8 mouse cellular contexts compared by ENCODE assay signal in the genomic region with DNA sequence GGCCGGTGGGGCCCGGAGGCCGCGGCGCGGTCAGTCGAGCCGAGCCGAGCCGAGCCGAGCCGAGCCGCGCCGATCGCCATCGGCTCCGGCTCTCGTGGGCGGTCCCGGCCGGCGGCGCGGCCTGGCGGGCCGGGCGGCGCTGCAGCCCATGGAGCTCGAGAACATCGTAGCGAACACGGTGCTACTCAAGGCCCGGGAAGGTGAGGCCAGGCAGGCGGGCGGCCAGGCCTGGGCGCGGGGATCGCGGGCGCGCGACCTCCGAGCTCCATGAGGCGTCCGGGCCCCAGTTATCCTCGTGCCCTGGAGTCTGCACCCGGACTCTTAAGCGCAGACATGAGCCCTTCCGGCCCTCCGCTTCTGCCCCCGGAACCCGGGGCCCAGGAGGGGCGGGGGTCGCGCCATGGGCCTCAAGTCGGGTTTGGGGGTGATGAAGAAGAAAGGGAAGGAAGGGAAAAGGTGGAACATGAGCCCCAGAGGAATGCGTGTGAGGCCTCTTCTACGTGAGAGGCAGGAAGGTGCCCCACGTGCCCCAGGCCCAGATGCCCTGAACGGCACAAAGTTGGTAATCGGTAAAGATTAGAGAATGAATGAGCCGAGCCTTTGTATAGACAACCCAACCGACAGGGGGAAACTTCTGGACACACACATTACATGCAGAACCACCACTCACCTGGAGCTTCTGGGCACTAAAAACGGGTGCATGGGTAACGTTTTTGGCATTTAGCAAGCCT. TPM values are rescaled to one million over a fixed set of nuclear protein-coding genes. Genes with fewer than 3 reads are reported as not detected.
DNase-seq lines count a peak whose midpoint lies in the region; ATAC-seq and TF ChIP-seq lines count a peak whose summit lies in the region.

No protein-coding gene starts in this region.

- H3K4me3 ChIP-seq in left cerebral cortex, adult 2 months: peak overlapping the region; percentile 92
- H3K4me3 ChIP-seq in hindbrain, embryonic 10.5 days: peak overlapping the region; percentile 90
- peak overlapping the region; percentile 73 for H3K4me3 ChIP-seq in midbrain, embryonic 11.5 days (ENCODE audit: low read depth, low read length)

- no peaks in the 10 kb centered on the region for H3K27me3 ChIP-seq in hindbrain, embryonic 10.5 days (ENCODE audit: insufficient read depth, poor library complexity, severe bottlenecking)
- no peaks in the 10 kb centered on the region for H3K27me3 ChIP-seq in midbrain, embryonic 11.5 days (ENCODE audit: control insufficient read depth, insufficient read depth, low read length)

- H3K27ac ChIP-seq in left cerebral cortex, adult 2 months: peak overlapping the region; percentile 88
- peak overlapping the region; percentile 96 for H3K27ac ChIP-seq in hindbrain, embryonic 10.5 days
- peak overlapping the region; percentile 83 for H3K27ac ChIP-seq in midbrain, embryonic 11.5 days (ENCODE audit: low read depth, low read length)

- DNase-seq in left cerebral cortex, adult 2 months (ENCODE audit: extremely low spot score in 1 of 2, low spot score in 2 of 2): no peak
- DNase-seq in left cerebral cortex, postnatal 25 days (ENCODE audit: low spot score in 2 of 2): no peak
- DNase-seq in brain, embryonic 14.5 days (ENCODE audit: low read depth): no peak
- no peak for DNase-seq in hindbrain, embryonic 10.5 days (ENCODE audit: low spot score)
- DNase-seq in midbrain, embryonic 11.5 days (ENCODE audit: low spot score, missing footprints): peak; percentile 96
- DNase-seq in ovary, postnatal 10 days (ENCODE audit: low spot score): no peak
- DNase-seq in urinary bladder, adult 2 months (ENCODE audit: low spot score): no peak
- DNase-seq in frontal cortex, postnatal 25 days (ENCODE audit: low spot score in 2 of 2): no peak

- H3K4me2 ChIP-seq in midbrain, embryonic 11.5 days: peak overlapping the region; percentile 84

- no peaks in the 10 kb centered on the region for H3K9me3 ChIP-seq in hindbrain, embryonic 10.5 days
- no peaks in the 10 kb centered on the region for H3K9me3 ChIP-seq in midbrain, embryonic 11.5 days (ENCODE audit: control insufficient read depth, low read length)

- under 1% methylated on average over 66 of the region's 66 CpGs for WGBS in hindbrain, embryonic 10.5 days
- under 1% methylated on average over 50 of the region's 66 CpGs for WGBS in midbrain, embryonic 11.5 days

- intact Hi-C loops in left cerebral cortex, adult 2 months (cut with DNase I): loop anchor here (2.0 kb wide), 1 partner anchor 19 kb away; the partner anchor contains the start of gene Prr7
- intact Hi-C loops in left cerebral cortex, postnatal 25 days (cut with DNase I): loop anchor here (2.0 kb wide), 1 partner anchor 19 kb away; the partner anchor contains the start of gene Prr7

- H3K9ac ChIP-seq in midbrain, embryonic 11.5 days (ENCODE audit: low read length): peak overlapping the region; percentile 94

- no peak for ATAC-seq in midbrain, embryonic 11.5 days (ENCODE audit: low FRiP score)

- peaks cover 44% of the 10 kb centered on the region for H3K4me1 ChIP-seq in hindbrain, embryonic 10.5 days (replicated peaks)
- H3K4me1 ChIP-seq in midbrain, embryonic 11.5 days (ENCODE audit: control insufficient read depth, insufficient read depth, low read length): peaks cover 18% of the 10 kb centered on the region

- 0 out of 2 replicates have a peak, but pooled peaks have one; percentile 19 for TF ChIP-seq POLR2A in brain, embryonic 14.5 days (IDR thresholded peaks at IDR 0.05; ENCODE audit: borderline replicate concordance, extremely low read depth, insufficient read depth, insufficient read length, poor library complexity, severe bottlenecking)

- TF ChIP-seq CTCF in left cerebral cortex, adult 2 months (IDR thresholded peaks at IDR 0.05): no peak; the same call in 1 of the 2 replicates
- no peak for TF ChIP-seq CTCF in brain, embryonic 14.5 days (IDR thresholded peaks at IDR 0.05; ENCODE audit: borderline replicate concordance, extremely low read depth, insufficient read depth, insufficient read length)

- peaks cover 28% of the 10 kb centered on the region for H3K36me3 ChIP-seq in hindbrain, embryonic 10.5 days
- H3K36me3 ChIP-seq in midbrain, embryonic 11.5 days (ENCODE audit: control insufficient read depth, insufficient read depth, low read length): peaks cover 1% of the 10 kb centered on the region; the same call in 1 of the 2 replicates

RNA-seq across cellular contexts. Expression of gene Grk6, which starts 0.7 kb away (rescaled TPM):
- 10 to 100 TPM; 61.2 to 66.2 TPM for total RNA-seq in left cerebral cortex, adult 2 months (2021)
- total RNA-seq in left cerebral cortex, postnatal 25 days (2021): 10 to 100 TPM; 64.0 to 68.0 TPM
- polyA plus RNA-seq in brain, embryonic 14.5 days (2012; rRNA removed): 79.6 and 92.1 TPM in 2 replicates
- polyA plus RNA-seq in hindbrain, embryonic 10.5 days (2016; fragmentation: Nextera tagmentation; extraction: Ambion mirVana): 51.5 and 52.3 TPM in 2 replicates
- 42.0 and 52.3 TPM in 2 replicates for polyA plus RNA-seq in midbrain, embryonic 11.5 days (2014; fragmentation: Nextera tagmentation; extraction: Ambion mirVana)
- 37.4 and 42.4 TPM in 2 replicates for polyA plus RNA-seq in urinary bladder, adult 2 months (2012; rRNA removed)

RNA-seq across cellular contexts. Expression of gene Prr7, which starts 18.5 kb away (rescaled TPM):
- 10 to 100 TPM; 77.6 to 80.2 TPM for total RNA-seq in left cerebral cortex, adult 2 months (2021)
- total RNA-seq in left cerebral cortex, postnatal 25 days (2021): 10 to 100 TPM; 80.1 to 85.9 TPM
- polyA plus RNA-seq in brain, embryonic 14.5 days (2012; rRNA removed): 75.5 and 77.4 TPM in 2 replicates
- 0.69 and 1.0 TPM in 2 replicates for polyA plus RNA-seq in hindbrain, embryonic 10.5 days (2016; fragmentation: Nextera tagmentation; extraction: Ambion mirVana)
- 2.8 and 3.0 TPM in 2 replicates for polyA plus RNA-seq in midbrain, embryonic 11.5 days (2014; fragmentation: Nextera tagmentation; extraction: Ambion mirVana)
- polyA plus RNA-seq in urinary bladder, adult 2 months (2012; rRNA removed): 3.5 and 3.8 TPM in 2 replicates

RNA-seq across cellular contexts. Expression of gene F12, which starts 18.9 kb away (rescaled TPM):
- 1 to 10 TPM in 1 of 2 experiments, under 1 TPM in 1; 0.95 to 1.3 TPM for total RNA-seq in left cerebral cortex, adult 2 months (2021)
- under 1 TPM; 0.57 to 0.62 TPM for total RNA-seq in left cerebral cortex, postnatal 25 days (2021)
- polyA plus RNA-seq in brain, embryonic 14.5 days (2012; rRNA removed): 0.13 and 0.26 TPM in 2 replicates
- polyA plus RNA-seq in hindbrain, embryonic 10.5 days (2016; fragmentation: Nextera tagmentation; extraction: Ambion mirVana): 0.07 and 0.25 TPM in 2 replicates
- 0.14 TPM in 1 of 2 replicates, not detected in the other for polyA plus RNA-seq in midbrain, embryonic 11.5 days (2014; fragmentation: Nextera tagmentation; extraction: Ambion mirVana)
- polyA plus RNA-seq in urinary bladder, adult 2 months (2012; rRNA removed): 0.06 and 0.07 TPM in 2 replicates

RNA-seq across cellular contexts. Expression of gene Pfn3, which starts 30.5 kb away (rescaled TPM):
- not detected for total RNA-seq in left cerebral cortex, adult 2 months (2021)
- not detected for total RNA-seq in left cerebral cortex, postnatal 25 days (2021)
- polyA plus RNA-seq in brain, embryonic 14.5 days (2012; rRNA removed): 0.51 and 0.66 TPM in 2 replicates
- not detected in 2 replicates for polyA plus RNA-seq in hindbrain, embryonic 10.5 days (2016; fragmentation: Nextera tagmentation; extraction: Ambion mirVana)
- polyA plus RNA-seq in midbrain, embryonic 11.5 days (2014; fragmentation: Nextera tagmentation; extraction: Ambion mirVana): not detected in 2 replicates
- polyA plus RNA-seq in urinary bladder, adult 2 months (2012; rRNA removed): not detected in 2 replicates

RNA-seq across cellular contexts. Expression of gene Dbn1, which starts 42.4 kb away (rescaled TPM):
- total RNA-seq in left cerebral cortex, adult 2 months (2021): 100 to 1,000 TPM; 303 to 325 TPM
- 100 to 1,000 TPM; 287 to 295 TPM for total RNA-seq in left cerebral cortex, postnatal 25 days (2021)
- polyA plus RNA-seq in brain, embryonic 14.5 days (2012; rRNA removed): 809 and 867 TPM in 2 replicates
- 420 and 518 TPM in 2 replicates for polyA plus RNA-seq in hindbrain, embryonic 10.5 days (2016; fragmentation: Nextera tagmentation; extraction: Ambion mirVana)
- 292 and 294 TPM in 2 replicates for polyA plus RNA-seq in midbrain, embryonic 11.5 days (2014; fragmentation: Nextera tagmentation; extraction: Ambion mirVana)
- polyA plus RNA-seq in urinary bladder, adult 2 months (2012; rRNA removed): 43.0 and 45.3 TPM in 2 replicates

Comparison
In these comparisons a context has a peak if more than half of its experiments do, and no peak if none do; other contexts are left out.
1. RNA of gene Prr7, which starts 18.5 kb away (polyA plus RNA-seq): 75.5 to 77.4 TPM in brain, embryonic 14.5 days; 3.5 to 3.8 TPM in urinary bladder, adult 2 months, 2.8 to 3.0 TPM in midbrain, embryonic 11.5 days and 0.69 to 1.0 TPM in hindbrain, embryonic 10.5 days; every median in the first group is over 10 times any median in the second.
2. Peak in every context shown above with its lines, with median percentiles within 50 percentile points of each other: H3K27ac ChIP-seq and H3K4me3 ChIP-seq.